Mouse (Mus musculus): ENCODE measurements around the gene Slc38a4. TPM values are rescaled to one million over a fixed set of nuclear protein-coding genes. Genes with fewer than 3 reads are reported as not detected.

Slc38a4 gene
- total RNA-seq, 2 experiments from 2014 or later = 30.2 to 62.8 TPM

DNA sequence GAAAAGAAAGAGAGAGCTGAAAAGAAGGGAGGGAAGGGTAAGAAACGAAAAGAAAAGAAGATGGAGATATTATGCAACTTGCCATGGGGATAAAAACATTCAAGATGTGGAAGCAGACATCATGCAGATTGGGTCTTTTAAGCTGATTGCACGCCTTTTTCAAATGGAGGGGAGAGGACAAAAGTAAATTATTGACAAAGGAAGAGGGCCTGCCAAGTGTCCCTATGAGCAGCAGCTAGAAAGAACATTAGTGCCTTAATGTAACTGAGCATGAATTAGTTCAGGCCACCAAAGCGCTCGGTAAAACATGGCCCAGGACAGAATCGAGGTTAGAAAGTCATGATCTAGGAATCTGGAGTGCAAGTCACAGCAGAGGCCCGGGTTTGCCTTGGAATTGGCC lies 35.5 kb downstream of the Slc38a4 start:
- DNase-seq (ENCODE audit: low spot score in 2 of 2) = no peak

DNA sequence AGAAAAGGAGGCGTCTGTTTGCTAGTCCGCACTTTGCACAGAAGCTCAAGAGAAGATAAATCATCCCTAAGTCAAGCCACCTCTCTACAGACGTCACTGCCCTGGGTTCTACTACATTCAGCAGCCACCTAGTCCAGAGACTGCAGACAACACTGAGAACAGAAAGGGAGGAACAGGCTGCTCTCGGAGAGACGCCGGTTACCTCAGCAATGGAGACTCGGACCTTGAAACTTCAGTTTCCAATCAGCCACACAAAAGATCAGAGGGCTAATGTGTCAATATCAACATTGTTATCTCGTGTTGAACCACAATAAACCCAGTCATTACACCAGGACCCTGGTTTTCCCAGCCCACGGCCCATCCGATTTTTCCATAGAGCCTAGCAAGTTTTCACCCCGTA lies 36.4 kb downstream of the Slc38a4 start:
- DNase-seq (ENCODE audit: low spot score in 2 of 2) = no peak

- no peak for DNase-seq (ENCODE audit: low spot score in 2 of 2)
Observed at GRCm38 (mm10) chr15:97017195-97017594, 38.6 kb downstream of the Slc38a4 start.

DNA sequence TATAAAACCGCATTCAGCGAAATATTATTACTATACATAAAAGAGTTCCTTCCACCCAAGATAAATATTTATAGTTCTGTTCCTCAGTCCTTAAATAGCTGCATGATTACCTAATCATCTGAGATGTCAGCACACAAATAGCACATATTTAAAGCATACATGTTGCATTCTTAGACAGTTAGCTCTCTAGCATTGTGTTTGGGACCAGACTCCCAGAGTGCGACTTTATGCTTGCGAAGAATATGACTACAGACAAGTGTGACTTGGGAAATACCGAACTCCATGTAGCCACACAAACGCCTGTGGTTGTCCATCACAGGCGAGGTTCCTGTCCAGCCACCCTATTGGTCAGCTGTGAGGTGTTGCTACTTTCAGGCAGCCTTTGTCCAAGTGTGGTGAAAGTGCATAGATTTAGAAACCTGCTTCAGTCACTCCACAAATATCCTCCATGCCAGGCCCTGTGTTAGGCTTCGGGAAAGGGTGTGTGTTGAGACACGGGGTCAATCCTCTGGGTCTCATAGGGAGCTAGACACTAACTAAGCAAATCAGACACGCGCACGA lies 40.6 kb downstream of the Slc38a4 start:
- no peak for DNase-seq (ENCODE audit: low spot score in 2 of 2)

GRCm38 (mm10) chr15:97011599-97012372 lies 44.0 kb downstream of the Slc38a4 start:
- no peak for DNase-seq (ENCODE audit: low spot score in 2 of 2)

DNA sequence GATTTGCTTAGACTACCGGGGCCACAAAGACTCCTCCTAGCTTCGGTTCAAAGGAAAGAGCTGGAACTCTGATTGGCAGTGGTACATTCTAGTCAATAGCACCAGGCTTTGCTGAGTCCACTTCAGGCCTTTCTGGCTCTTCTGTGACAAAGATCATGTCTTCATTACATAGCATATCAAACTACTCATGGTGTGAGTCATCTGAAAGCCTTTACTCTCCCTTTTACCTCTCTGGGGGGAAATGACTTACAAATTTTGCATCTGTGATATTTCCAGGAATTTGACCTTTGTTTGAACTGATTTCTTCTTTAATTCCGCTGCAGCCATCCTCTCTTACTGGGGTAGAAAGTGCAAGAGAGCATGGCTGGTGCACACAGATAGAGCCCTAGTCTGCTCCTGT lies 46.5 kb downstream of the Slc38a4 start:
- no peak for DNase-seq (ENCODE audit: low spot score in 2 of 2)

GRCm38 (mm10) chr15:97005631-97006234 lies 50.0 kb downstream of the Slc38a4 start:
- DNase-seq (ENCODE audit: low spot score in 2 of 2) = no peak

GRCm38 (mm10) chr15:97004525-97004867 lies 51.3 kb downstream of the Slc38a4 start:
- DNase-seq (ENCODE audit: low spot score in 2 of 2) = no peak

DNA sequence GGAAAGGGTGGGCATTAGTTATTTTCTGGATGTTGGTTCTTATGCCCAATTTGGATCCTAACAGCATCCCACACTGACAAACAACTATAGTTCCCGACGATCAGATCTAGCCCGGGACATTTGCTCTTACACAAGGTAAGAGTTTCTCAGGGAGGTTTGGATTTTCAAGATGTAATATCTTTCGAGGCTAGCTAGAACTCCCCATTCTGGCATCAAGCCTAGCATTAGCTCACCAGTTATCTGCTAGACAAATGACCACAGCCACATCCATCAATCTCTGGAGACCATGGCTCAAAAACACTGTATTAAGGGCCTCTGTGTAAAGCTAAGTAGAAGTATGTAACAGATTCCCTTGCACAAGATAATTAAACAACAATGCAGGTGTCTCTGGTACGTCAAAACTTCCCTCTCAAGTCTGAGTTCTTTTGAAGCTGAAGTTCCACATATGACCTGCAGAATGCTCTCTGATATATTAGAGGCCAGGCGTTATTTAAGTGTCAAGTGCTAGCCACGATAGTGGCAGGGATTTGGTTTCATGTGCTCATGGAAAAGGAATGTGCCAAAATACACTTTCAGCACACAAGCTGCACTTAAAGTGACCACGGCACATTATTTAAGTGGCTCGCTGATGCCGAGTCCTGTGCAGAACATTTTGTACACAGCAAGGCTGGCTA lies 51.8 kb downstream of the Slc38a4 start:
- no peak for DNase-seq (ENCODE audit: low spot score in 2 of 2)

DNA sequence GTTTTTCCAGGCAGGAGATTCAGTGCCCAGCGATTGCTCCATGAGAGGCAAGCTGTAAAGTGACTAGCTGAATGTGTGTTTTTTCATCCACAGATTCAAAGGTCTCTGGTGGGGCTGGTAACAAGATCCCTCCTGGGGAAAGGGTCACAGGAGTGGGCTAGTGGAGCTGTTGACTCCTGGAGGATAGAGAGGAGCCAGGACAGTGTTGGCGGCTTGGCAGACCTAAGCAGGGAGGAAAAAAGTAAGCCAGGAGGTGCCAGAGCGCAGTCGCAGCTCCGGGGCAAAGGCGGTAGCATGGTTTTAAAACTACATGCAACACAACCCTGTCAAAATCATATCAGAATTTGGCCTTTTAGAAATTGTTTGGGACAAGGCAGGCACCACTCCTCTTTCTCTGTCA lies 52.6 kb downstream of the Slc38a4 start:
- DNase-seq (ENCODE audit: low spot score in 2 of 2) = no peak

DNA sequence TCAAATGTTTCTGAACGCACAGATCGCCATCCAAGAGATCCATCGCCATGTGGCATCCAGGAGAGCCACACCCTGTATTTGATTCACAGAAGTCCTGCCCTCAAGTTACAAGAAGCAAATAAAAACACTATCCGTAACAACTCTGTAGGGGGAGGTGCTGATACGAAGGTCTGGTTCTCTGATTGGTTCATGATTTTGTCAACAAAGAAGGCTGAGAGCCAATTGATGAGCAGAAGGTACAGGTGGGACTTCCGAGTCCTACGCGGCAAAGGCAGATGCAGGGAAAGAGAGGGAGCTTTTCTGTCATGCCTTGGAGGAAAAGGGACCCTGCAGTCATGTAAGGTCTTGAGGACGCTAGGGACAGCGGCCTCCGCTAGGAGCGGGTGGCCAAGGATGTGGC lies 53.0 kb downstream of the Slc38a4 start:
- DNase-seq (ENCODE audit: low spot score in 2 of 2) = no peak

DNA sequence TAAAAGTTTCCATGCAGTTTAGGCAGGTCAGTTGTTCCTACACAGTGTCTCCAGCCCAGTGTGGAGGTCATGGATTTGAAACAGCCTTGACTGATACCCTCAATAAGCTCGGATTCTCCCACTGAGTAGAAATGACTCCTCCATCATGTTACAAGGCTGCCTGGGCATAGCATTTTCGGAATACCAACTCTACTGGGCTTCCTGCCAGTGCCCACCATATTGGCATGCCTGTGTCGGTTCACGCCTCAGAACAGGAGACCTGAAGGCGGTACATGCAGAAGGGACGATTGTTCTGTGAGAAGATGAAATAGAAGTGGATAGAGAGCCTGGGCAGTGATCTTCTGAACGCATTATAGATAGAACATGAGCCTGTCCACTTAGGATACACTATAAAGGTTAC lies 53.9 kb downstream of the Slc38a4 start:
- DNase-seq (ENCODE audit: low spot score in 2 of 2) = no peak

GRCm38 (mm10) chr15:97001416-97001815 lies 54.3 kb downstream of the Slc38a4 start:
- DNase-seq (ENCODE audit: low spot score in 2 of 2) = no peak

DNA sequence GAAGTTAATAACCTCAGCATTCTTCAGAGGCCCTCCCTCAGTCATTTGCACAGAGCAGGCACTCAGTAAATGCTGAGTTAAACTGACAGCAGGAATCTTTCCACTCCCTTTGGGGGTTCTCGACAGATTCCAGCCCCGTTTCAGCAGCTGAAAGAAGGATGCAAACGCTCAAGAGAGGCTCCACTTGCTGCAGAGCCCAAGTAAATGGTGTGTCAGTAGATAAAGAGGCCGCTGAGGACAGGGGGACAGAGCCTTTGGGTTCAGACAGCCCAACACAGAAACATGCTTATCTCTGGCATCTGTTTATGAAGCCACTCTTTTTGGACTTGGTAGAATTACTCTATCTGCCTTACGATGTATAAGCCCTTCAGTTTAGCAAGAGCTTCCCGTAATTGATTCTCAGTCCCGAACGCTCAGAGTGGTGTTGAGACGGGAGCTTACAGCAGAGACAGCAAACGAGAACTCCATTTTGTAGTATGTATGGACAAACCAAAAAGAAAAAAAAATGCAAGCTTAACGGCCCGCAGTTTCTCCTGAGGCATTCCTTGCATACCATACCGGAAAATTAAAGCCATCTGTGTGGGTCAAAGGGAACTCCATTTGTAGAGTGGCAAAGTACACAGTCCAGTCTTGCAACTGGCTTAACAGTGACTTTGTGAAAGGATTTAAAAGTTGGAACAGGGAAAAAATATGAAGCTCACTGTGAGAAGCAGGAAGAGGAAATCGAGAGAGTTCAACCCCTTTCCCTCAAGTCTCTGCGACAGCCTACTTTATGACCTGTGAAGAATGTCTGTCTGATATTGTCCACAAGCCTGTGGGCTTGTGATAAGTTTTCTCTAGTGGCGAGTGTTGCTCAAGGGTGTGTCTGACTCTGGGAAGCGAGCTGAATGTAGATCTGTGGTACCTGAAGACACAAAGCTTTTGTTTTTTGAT lies 55.2 kb downstream of the Slc38a4 start:
- DNase-seq (ENCODE audit: low spot score in 2 of 2) = no peak

DNA sequence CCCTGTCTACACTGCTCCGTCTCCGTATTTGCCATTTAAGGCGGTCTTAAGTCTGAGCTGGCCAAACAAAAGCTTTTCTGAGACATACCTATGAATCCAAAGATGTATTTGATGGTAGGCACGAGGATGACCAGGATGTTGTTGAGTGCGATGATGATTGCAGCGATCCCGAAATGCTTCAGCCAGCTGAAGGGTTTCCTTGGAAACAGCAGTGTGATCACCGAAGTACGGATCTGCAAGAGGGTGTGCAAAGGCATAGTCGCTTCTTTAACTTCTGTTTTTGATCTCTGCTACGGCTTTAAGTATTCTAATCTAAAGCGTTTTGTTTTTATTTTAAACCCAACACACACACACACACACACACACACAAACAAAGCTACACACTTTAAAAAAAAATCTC lies 56.4 kb downstream of the Slc38a4 start:
- DNase-seq (ENCODE audit: low spot score in 2 of 2) = no peak

- DNase-seq (ENCODE audit: low spot score in 2 of 2) = no peak
Observed at GRCm38 (mm10) chr15:96985618-96986017, 70.1 kb downstream of the Slc38a4 start.

DNA sequence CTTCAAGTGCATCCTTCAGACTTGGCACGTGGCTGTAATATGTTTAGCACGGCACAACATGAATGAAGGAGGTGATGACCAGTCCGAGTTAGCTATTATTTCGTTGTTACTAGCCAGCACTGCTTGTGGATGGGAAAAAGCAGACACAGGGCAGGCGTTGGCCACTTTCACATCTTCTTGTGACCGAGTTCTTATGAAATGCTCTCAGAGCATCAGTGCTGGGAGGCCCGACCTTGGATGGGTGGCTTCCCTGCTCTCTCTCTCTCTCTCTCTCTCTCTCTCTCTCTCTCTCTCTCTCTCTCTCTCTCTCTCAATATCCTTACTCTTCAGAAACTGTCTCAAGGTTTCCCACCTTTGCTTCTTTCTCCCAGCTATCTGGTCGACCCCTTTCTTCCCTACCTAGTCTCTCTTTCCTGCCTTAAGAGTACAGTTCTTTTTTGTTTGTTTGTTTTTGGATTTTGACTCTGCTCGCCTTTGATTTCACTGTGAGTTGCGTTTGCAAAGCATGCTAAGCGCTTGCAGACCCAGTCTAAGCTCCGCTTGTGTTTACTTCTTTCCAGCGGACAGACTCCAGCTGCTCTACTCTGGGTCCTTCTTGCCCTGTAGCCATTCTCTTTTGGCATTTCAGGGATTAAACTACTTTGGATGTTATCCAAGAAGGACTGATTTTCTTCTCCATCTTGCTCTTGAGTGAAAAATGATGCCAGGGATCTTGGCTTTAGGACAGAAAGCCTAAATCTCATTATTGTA lies 72.0 kb downstream of the Slc38a4 start:
- no peak for DNase-seq (ENCODE audit: low spot score in 2 of 2)

DNA sequence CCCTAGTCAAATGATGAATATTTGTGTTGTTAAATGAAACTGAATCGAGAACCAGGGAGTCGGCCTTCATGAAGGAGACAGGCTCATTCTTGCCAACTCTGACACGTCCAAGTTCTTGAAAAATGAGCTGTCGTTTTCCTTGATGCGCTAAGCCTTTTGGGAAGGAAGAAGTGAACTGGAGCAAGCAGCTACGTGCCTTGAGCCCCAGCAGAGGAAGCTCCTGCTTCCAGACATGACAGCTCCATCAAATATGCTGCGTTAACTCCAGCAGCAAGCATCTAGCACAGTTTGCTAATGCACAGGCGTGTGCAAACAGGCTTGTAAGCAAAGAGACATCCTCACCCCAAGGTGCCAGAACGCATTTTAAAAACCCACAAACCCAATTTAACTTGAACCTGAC lies 80.6 kb downstream of the Slc38a4 start:
- DNase-seq (ENCODE audit: low spot score in 2 of 2) = no peak

GRCm38 (mm10) chr15:96974131-96974530 lies 81.6 kb downstream of the Slc38a4 start:
- no peak for DNase-seq (ENCODE audit: low spot score in 2 of 2)

GRCm38 (mm10) chr15:96973370-96973769 lies 82.4 kb downstream of the Slc38a4 start:
- DNase-seq (ENCODE audit: low spot score in 2 of 2) = no peak

Data from adrenal gland, postnatal 4 days (tissue).